Mouse (Mus musculus): ENCODE measurements around the gene Ucn3.

- TF ChIP-seq GATA1 (IDR thresholded peaks at IDR 0.05; ENCODE audit: low read length) (no peak), TAL1 (IDR thresholded peaks at IDR 0.05; ENCODE audit: low read length) (no peak)
Observed at GRCm38 (mm10) chr13:3910356-3910755, 34.8 kb downstream of the Ucn3 start.

Data from erythroblast, embryonic 14.5 days (primary cell).